Mouse (Mus musculus) midbrain, embryonic 14.5 days (tissue): ENCODE results near the gene 2510039O18Rik. TPM values are rescaled to one million over a fixed set of nuclear protein-coding genes. Genes with fewer than 3 reads are reported as not detected.
A peak's percentile ranks its signal among the peaks of the same experiment; 100 is the strongest.

Experiments
- ATAC-seq: fragments of 200-750 bp; cut with Nextera tagmentation; 2 replicates; pipeline ENCODE4 v1.8.0; 2017; ENCODE audit warnings: moderate number of reproducible peaks, moderate library complexity; ENCODE audit not compliant: low FRiP score, low TSS enrichment
- DNase-seq: peaks from one replicate; pipeline ENCODE4 v3.0.0-alpha.2; 2015
- H3K27ac ChIP-seq: fragments of 300-500 bp; sonication (generic); replicated peaks from 2 replicates; pipeline ENCODE4 v1.5.1; 2014; ENCODE audit warnings: mild to moderate bottlenecking, low read depth, low read length, moderate library complexity
- H3K27me3 ChIP-seq: fragments of 300-500 bp; sonication (generic); 2 replicates; pipeline ENCODE4 v1.6.1; 2014; ENCODE audit warnings: low read length, control low read depth, mixed read lengths; ENCODE audit not compliant: control insufficient read depth, insufficient read depth
- H3K36me3 ChIP-seq: fragments of 300-500 bp; sonication (generic); 2 replicates; pipeline ENCODE4 v1.6.1; 2014; ENCODE audit warnings: low read length, control low read depth; ENCODE audit not compliant: control insufficient read depth, insufficient read depth
- H3K4me1 ChIP-seq: fragments of 300-500 bp; sonication (generic); 2 replicates; pipeline ENCODE4 v1.6.1; 2014; ENCODE audit warnings: mild to moderate bottlenecking, antibody characterized with exemption, low read length, control low read depth; ENCODE audit not compliant: control insufficient read depth, insufficient read depth
- H3K4me2 ChIP-seq: fragments of 300-500 bp; sonication (generic); 2 replicates; pipeline ENCODE4 v1.6.1; 2014; ENCODE audit warnings: mild to moderate bottlenecking, low read length, moderate library complexity
- H3K4me3 ChIP-seq: fragments of 300-500 bp; sonication (generic); replicated peaks from 2 replicates; pipeline ENCODE4 v1.5.1; 2014; ENCODE audit warnings: low read depth, low read length
- H3K9ac ChIP-seq: fragments of 300-500 bp; sonication (generic); replicated peaks from 2 replicates; pipeline ENCODE4 v1.6.1; 2014; ENCODE audit warnings: mild to moderate bottlenecking, low read length, moderate library complexity
- H3K9me3 ChIP-seq: fragments of 300-500 bp; sonication (generic); 2 replicates; pipeline ENCODE4 v1.6.1; 2016; ENCODE audit warnings: low read length, control low read depth, mixed read lengths; ENCODE audit not compliant: control insufficient read depth
- WGBS: fragments of 180-500 bp; shearing (Covaris S2); extraction: QIAGEN DNeasy Blood & Tissue Kit; methylation state at CpG from one replicate; pipeline ENCODE4 v1.1.7; 2014; 5-methylcytosine and 5-hydroxymethylcytosine counted together
- polyA plus RNA-seq: library from polyadenylated mRNA; unstranded; fragments of >200 nt; fragmentation: Nextera tagmentation; extraction: Ambion mirVana; gene quantifications from 2 replicates; pipeline ENCODE4 v1.2.1, GENCODE M21; 2014

2510039O18Rik gene
- polyA plus RNA-seq, 1 experiment from 2014 or later, result 15.8 TPM

GRCm38 (mm10) chr4:147930946-147931345 lies 9.7 kb upstream of the 2510039O18Rik start:
- 93% methylated on average over 14 of the region's 14 CpGs for WGBS

GRCm38 (mm10) chr4:147934134-147934533 lies 6.6 kb upstream of the 2510039O18Rik start:
- no peaks in the 10 kb centered on the region for H3K4me1 ChIP-seq
- 0 out of 2 replicates have a peak, but pooled peaks cover 3% of the 10 kb centered on the region for H3K27me3 ChIP-seq
- no peak for DNase-seq
- H3K9me3 ChIP-seq, result no peaks in the 10 kb centered on the region
- 60% methylated on average over 3 of the region's 3 CpGs for WGBS
- H3K9ac ChIP-seq, result no peak overlapping the region
- H3K27ac ChIP-seq, result no peak overlapping the region
- no peak for ATAC-seq
- no peak overlapping the region for H3K4me3 ChIP-seq
- no peaks in the 10 kb centered on the region for H3K36me3 ChIP-seq
- no peak overlapping the region for H3K4me2 ChIP-seq

More at GRCm38 (mm10) chr4:147930946-147931345, 9.7 kb upstream of the 2510039O18Rik start:
- Histone ChIP-seq H3K4me2 (no peak overlapping the region), H3K4me3 (no peak overlapping the region), H3K9me3 (no peaks in the 10 kb centered on the region), H3K9ac (no peak overlapping the region), H3K4me1 (no peaks in the 10 kb centered on the region), H3K27me3 (0 out of 2 replicates have a peak, but pooled peaks cover 1% of the 10 kb centered on the region), H3K36me3 (no peaks in the 10 kb centered on the region), H3K27ac (no peak overlapping the region)
- ATAC-seq (no peak), DNase-seq (no peak)

- DNase-seq, result no peak
- 85% methylated on average over 4 of the region's 4 CpGs for WGBS
- no peak overlapping the region for H3K4me3 ChIP-seq
- H3K9me3 ChIP-seq, result no peaks in the 10 kb centered on the region
- H3K4me2 ChIP-seq, result no peak overlapping the region
- H3K27me3 ChIP-seq, result 0 out of 2 replicates have a peak, but pooled peaks cover 3% of the 10 kb centered on the region
- H3K27ac ChIP-seq, result no peak overlapping the region
- no peaks in the 10 kb centered on the region for H3K4me1 ChIP-seq
- ATAC-seq, result no peak
- no peak overlapping the region for H3K9ac ChIP-seq
- no peaks in the 10 kb centered on the region for H3K36me3 ChIP-seq
These were observed 6.1 kb upstream of the 2510039O18Rik start for GRCm38 (mm10) chr4:147934611-147935010.

GRCm38 (mm10) chr4:147935904-147936303 lies 4.8 kb upstream of the 2510039O18Rik start:
- no peak overlapping the region for H3K27ac ChIP-seq
- H3K9me3 ChIP-seq, result no peaks in the 10 kb centered on the region
- peak overlapping the region; percentile 67 for H3K4me2 ChIP-seq
- H3K4me3 ChIP-seq, result peak overlapping the region; percentile 48
- DNase-seq (no peak), ATAC-seq (no peak)
- H3K36me3 ChIP-seq, result no peaks in the 10 kb centered on the region
- WGBS, result 25% methylated on average over 9 of the region's 9 CpGs
- H3K27me3 ChIP-seq, result 0 out of 2 replicates have a peak, but pooled peaks cover 3% of the 10 kb centered on the region
- peak overlapping the region; percentile 41 for H3K9ac ChIP-seq
- H3K4me1 ChIP-seq, result peaks cover 4% of the 10 kb centered on the region; the same call in 1 of the 2 replicates

- Histone ChIP-seq H3K36me3 (no peaks in the 10 kb centered on the region), H3K4me3 (peak within 1 kb of the TSS; percentile 48), H3K27ac (no peak within 1 kb of the TSS), H3K4me1 (peaks cover 5% of the 10 kb centered on the region), H3K27me3 (0 out of 2 replicates have a peak, but pooled peaks cover 3% of the 10 kb centered on the region), H3K4me2 (peak within 1 kb of the TSS; percentile 67), H3K9me3 (no peaks in the 10 kb centered on the region), H3K9ac (peak within 1 kb of the TSS; percentile 41)
- ATAC-seq (peak; percentile 41), DNase-seq (peak; percentile 79)
- WGBS, result under 1% methylated on average over 51 of the region's 51 CpGs
These were observed 4.3 kb upstream of the 2510039O18Rik start, which contains the start of gene Plod1 for GRCm38 (mm10) chr4:147936331-147936954. Plod1 (minus strand) TSS chr4:147936767.

GRCm38 (mm10) chr4:147937021-147937420 lies 3.7 kb upstream of the 2510039O18Rik start:
- H3K4me3 ChIP-seq, result peak overlapping the region; percentile 48; the same call in 1 of the 2 replicates
- 0 out of 2 replicates have a peak, but pooled peaks cover 3% of the 10 kb centered on the region for H3K27me3 ChIP-seq
- no peak for ATAC-seq
- H3K4me1 ChIP-seq, result peaks cover 11% of the 10 kb centered on the region
- 48% methylated on average over 3 of the region's 3 CpGs for WGBS
- no peaks in the 10 kb centered on the region for H3K36me3 ChIP-seq
- H3K9me3 ChIP-seq, result no peaks in the 10 kb centered on the region
- no peak for DNase-seq
- H3K4me2 ChIP-seq, result peak overlapping the region; percentile 67
- H3K9ac ChIP-seq, result peak overlapping the region; percentile 41; the same call in 1 of the 2 replicates
- H3K27ac ChIP-seq, result no peak overlapping the region

- DNase-seq, result no peak
- no peak overlapping the region for H3K27ac ChIP-seq
- peaks cover 15% of the 10 kb centered on the region for H3K4me1 ChIP-seq
- H3K9me3 ChIP-seq, result no peaks in the 10 kb centered on the region
- H3K4me2 ChIP-seq, result no peak overlapping the region
- H3K36me3 ChIP-seq, result no peaks in the 10 kb centered on the region
- 0 out of 2 replicates have a peak, but pooled peaks cover 3% of the 10 kb centered on the region for H3K27me3 ChIP-seq
- H3K9ac ChIP-seq, result no peak overlapping the region
- ATAC-seq, result no peak
- WGBS, result 59% methylated on average over 5 of the region's 5 CpGs
- H3K4me3 ChIP-seq, result no peak overlapping the region
These were observed 3.2 kb upstream of the 2510039O18Rik start for GRCm38 (mm10) chr4:147937486-147937885.

- H3K36me3 ChIP-seq, result no peaks in the 10 kb centered on the region
- WGBS, result 80% methylated on average over 14 of the region's 14 CpGs
These were observed 2.3 kb upstream of the 2510039O18Rik start for GRCm38 (mm10) chr4:147938148-147939096.

More at GRCm38 (mm10) chr4:147938148-147939096, 2.3 kb upstream of the 2510039O18Rik start:
- 0 out of 2 replicates have a peak, but pooled peaks cover 3% of the 10 kb centered on the region for H3K27me3 ChIP-seq
- peaks cover 21% of the 10 kb centered on the region for H3K4me1 ChIP-seq
- no peak overlapping the region for H3K4me2 ChIP-seq
- ATAC-seq, result no peak
- H3K9ac ChIP-seq, result no peak overlapping the region
- no peak overlapping the region for H3K4me3 ChIP-seq
- no peak overlapping the region for H3K27ac ChIP-seq
- DNase-seq, result no peak
- no peaks in the 10 kb centered on the region for H3K9me3 ChIP-seq
